Mouse (Mus musculus): ENCODE data around the gene Sema4g.
A peak's percentile ranks its signal among the peaks of the same experiment; 100 is the strongest.

Sema4g gene

GRCm38 (mm10) chr19:44992246-44992645 lies 3.3 kb downstream of the Sema4g start:
- TF ChIP-seq NANOG (IDR thresholded peaks at IDR 0.05; ENCODE audit: borderline replicate concordance, low read length) (no peak), CTCF (conservative IDR thresholded peaks at IDR 0.05; ENCODE audit: low read length) (no peak), POU5F1 (IDR thresholded peaks at IDR 0.05; ENCODE audit: borderline replicate concordance, low read length) (no peak)
- Histone ChIP-seq H3K4me1 (replicated peaks; ENCODE audit: low read depth, low read length) (peaks cover 62% of the 10 kb centered on the region), H3K36me3 (ENCODE audit: insufficient read depth, low read length) (peaks cover 7% of the 10 kb centered on the region), H3K9me3 (ENCODE audit: low read length) (no peaks in the 10 kb centered on the region), H3K4me3 (replicated peaks; ENCODE audit: low read length) (peak overlapping the region; percentile 49), H3K27me3 (ENCODE audit: insufficient read depth, low read length) (peaks cover 32% of the 10 kb centered on the region)

- TF ChIP-seq CTCF (conservative IDR thresholded peaks at IDR 0.05; ENCODE audit: low read length) (no peak), NANOG (IDR thresholded peaks at IDR 0.05; ENCODE audit: borderline replicate concordance, low read length) (no peak), POU5F1 (IDR thresholded peaks at IDR 0.05; ENCODE audit: borderline replicate concordance, low read length) (no peak)
- peaks cover 12% of the 10 kb centered on the region for H3K36me3 ChIP-seq (ENCODE audit: insufficient read depth, low read length)
- no peaks in the 10 kb centered on the region for H3K9me3 ChIP-seq (ENCODE audit: low read length)
- peaks cover 67% of the 10 kb centered on the region for H3K4me1 ChIP-seq (replicated peaks; ENCODE audit: low read depth, low read length)
- H3K4me3 ChIP-seq (replicated peaks; ENCODE audit: low read length): peak overlapping the region; percentile 49
- peaks cover 28% of the 10 kb centered on the region for H3K27me3 ChIP-seq (ENCODE audit: insufficient read depth, low read length)
Observed at GRCm38 (mm10) chr19:44992712-44993111, 3.8 kb downstream of the Sema4g start.

GRCm38 (mm10) chr19:44997786-44998185 lies 8.9 kb downstream of the Sema4g start:
- Histone ChIP-seq H3K9me3 (ENCODE audit: low read length) (no peaks in the 10 kb centered on the region), H3K4me3 (replicated peaks; ENCODE audit: low read length) (no peak overlapping the region)
- TF ChIP-seq CTCF (conservative IDR thresholded peaks at IDR 0.05; ENCODE audit: low read length): no peak
- no peak for TF ChIP-seq POU5F1 (IDR thresholded peaks at IDR 0.05; ENCODE audit: borderline replicate concordance, low read length)
- no peak for TF ChIP-seq NANOG (IDR thresholded peaks at IDR 0.05; ENCODE audit: borderline replicate concordance, low read length)

GRCm38 (mm10) chr19:44999647-45000046 lies 10.7 kb downstream of the Sema4g start:
- Histone ChIP-seq H3K4me1 (replicated peaks; ENCODE audit: low read depth, low read length) (peaks cover 62% of the 10 kb centered on the region), H3K36me3 (ENCODE audit: insufficient read depth, low read length) (peaks cover 75% of the 10 kb centered on the region), H3K27me3 (ENCODE audit: insufficient read depth, low read length) (no peaks in the 10 kb centered on the region), H3K4me3 (replicated peaks; ENCODE audit: low read length) (no peak overlapping the region), H3K9me3 (ENCODE audit: low read length) (no peaks in the 10 kb centered on the region)
- no peak for TF ChIP-seq NANOG (IDR thresholded peaks at IDR 0.05; ENCODE audit: borderline replicate concordance, low read length)
- no peak for TF ChIP-seq CTCF (conservative IDR thresholded peaks at IDR 0.05; ENCODE audit: low read length)
- TF ChIP-seq POU5F1 (IDR thresholded peaks at IDR 0.05; ENCODE audit: borderline replicate concordance, low read length): no peak

More at GRCm38 (mm10) chr19:44997786-44998185, 8.9 kb downstream of the Sema4g start:
- peaks cover 59% of the 10 kb centered on the region for H3K36me3 ChIP-seq (ENCODE audit: insufficient read depth, low read length)
- H3K4me1 ChIP-seq (replicated peaks; ENCODE audit: low read depth, low read length): peaks cover 47% of the 10 kb centered on the region
- H3K27me3 ChIP-seq (ENCODE audit: insufficient read depth, low read length): no peaks in the 10 kb centered on the region

GRCm38 (mm10) chr19:45002301-45002700 lies 13.4 kb downstream of the Sema4g start:
- Histone ChIP-seq H3K4me1 (replicated peaks; ENCODE audit: low read depth, low read length) (peaks cover 58% of the 10 kb centered on the region), H3K4me3 (replicated peaks; ENCODE audit: low read length) (no peak overlapping the region), H3K36me3 (ENCODE audit: insufficient read depth, low read length) (peaks cover 80% of the 10 kb centered on the region), H3K9me3 (ENCODE audit: low read length) (no peaks in the 10 kb centered on the region), H3K27me3 (ENCODE audit: insufficient read depth, low read length) (no peaks in the 10 kb centered on the region)
- no peak for TF ChIP-seq NANOG (IDR thresholded peaks at IDR 0.05; ENCODE audit: borderline replicate concordance, low read length)
- peak; percentile 23 for TF ChIP-seq CTCF (conservative IDR thresholded peaks at IDR 0.05; ENCODE audit: low read length)

GRCm38 (mm10) chr19:45003740-45004516 lies 15.0 kb downstream of the Sema4g start:
- H3K9me3 ChIP-seq (ENCODE audit: low read length): no peaks in the 10 kb centered on the region
- no peaks in the 10 kb centered on the region for H3K27me3 ChIP-seq (ENCODE audit: insufficient read depth, low read length)
- TF ChIP-seq CTCF (conservative IDR thresholded peaks at IDR 0.05; ENCODE audit: low read length): no peak
- TF ChIP-seq POU5F1 (IDR thresholded peaks at IDR 0.05; ENCODE audit: borderline replicate concordance, low read length): no peak
- TF ChIP-seq NANOG (IDR thresholded peaks at IDR 0.05; ENCODE audit: borderline replicate concordance, low read length): no peak

GRCm38 (mm10) chr19:45005444-45005843 lies 16.5 kb downstream of the Sema4g start, which contains the start of gene Twnk:
TSS of gene Twnk (plus strand) at chr19:45005663.
- Histone ChIP-seq H3K4me1 (replicated peaks; ENCODE audit: low read depth, low read length) (peaks cover 78% of the 10 kb centered on the region), H3K4me3 (replicated peaks; ENCODE audit: low read length) (peak within 1 kb of the TSS; percentile 99), H3K27me3 (ENCODE audit: insufficient read depth, low read length) (no peaks in the 10 kb centered on the region), H3K36me3 (ENCODE audit: insufficient read depth, low read length) (peaks cover 79% of the 10 kb centered on the region), H3K9me3 (ENCODE audit: low read length) (no peaks in the 10 kb centered on the region)
- TF ChIP-seq NANOG (IDR thresholded peaks at IDR 0.05; ENCODE audit: borderline replicate concordance, low read length) (no peak), CTCF (conservative IDR thresholded peaks at IDR 0.05; ENCODE audit: low read length) (no peak)

More at GRCm38 (mm10) chr19:45003740-45004516, 15.0 kb downstream of the Sema4g start:
- peak overlapping the region; percentile 37; the same call in 1 of the 2 replicates for H3K4me3 ChIP-seq (replicated peaks; ENCODE audit: low read length)
- peaks cover 80% of the 10 kb centered on the region for H3K36me3 ChIP-seq (ENCODE audit: insufficient read depth, low read length)
- H3K4me1 ChIP-seq (replicated peaks; ENCODE audit: low read depth, low read length): peaks cover 66% of the 10 kb centered on the region

GRCm38 (mm10) chr19:45005957-45006712 lies 17.2 kb downstream of the Sema4g start, which contains the start of gene Mrpl43:
TSS of gene Mrpl43 (minus strand) at chr19:45006442.
- Histone ChIP-seq H3K36me3 (ENCODE audit: insufficient read depth, low read length) (peaks cover 80% of the 10 kb centered on the region), H3K4me3 (replicated peaks; ENCODE audit: low read length) (peak within 1 kb of the TSS; percentile 99), H3K9me3 (ENCODE audit: low read length) (no peaks in the 10 kb centered on the region), H3K4me1 (replicated peaks; ENCODE audit: low read depth, low read length) (peaks cover 82% of the 10 kb centered on the region), H3K27me3 (ENCODE audit: insufficient read depth, low read length) (no peaks in the 10 kb centered on the region)
- no peak for TF ChIP-seq POU5F1 (IDR thresholded peaks at IDR 0.05; ENCODE audit: borderline replicate concordance, low read length)
- no peak for TF ChIP-seq CTCF (conservative IDR thresholded peaks at IDR 0.05; ENCODE audit: low read length)
- TF ChIP-seq NANOG (IDR thresholded peaks at IDR 0.05; ENCODE audit: borderline replicate concordance, low read length): no peak
